Mouse (Mus musculus) C2C12 (cell line): ENCODE results near the gene Wscd2. TPM values are rescaled to one million over a fixed set of nuclear protein-coding genes. Genes with fewer than 3 reads are reported as not detected.

Experiments used
- H3K27me3 ChIP-seq: one replicate; pipeline ENCODE4 v1.6.1; 2011; ENCODE audit not compliant: control insufficient read depth, insufficient read depth, insufficient read length
- H3K36me3 ChIP-seq: one replicate; pipeline ENCODE4 v1.6.1; 2011; ENCODE audit not compliant: control insufficient read depth, insufficient read depth
- H3K4me3 ChIP-seq: one replicate; pipeline ENCODE4 v1.5.1; 2011; ENCODE audit warnings: mild to moderate bottlenecking, control low read depth; ENCODE audit not compliant: poor library complexity, insufficient read depth, severe bottlenecking
- H3K79me2 ChIP-seq: one replicate; pipeline ENCODE4 v1.6.1; 2011; ENCODE audit not compliant: control insufficient read depth, insufficient read depth
- H3K79me3 ChIP-seq: one replicate; pipeline ENCODE4 v1.6.1; 2011; ENCODE audit warnings: low read depth, control low read depth
- H3ac ChIP-seq: one replicate; pipeline ENCODE3; 2011; ENCODE audit warnings: low read depth; ENCODE audit not compliant: control insufficient read depth, insufficient read length
- CEBPB ChIP-seq: IDR thresholded peaks from one replicate; pipeline ENCODE4 v1.6.1; 2011; ENCODE audit warnings: low read depth, mild to moderate bottlenecking, control low read depth, moderate library complexity
- CTCF ChIP-seq: IDR thresholded peaks from one replicate; pipeline ENCODE4 v1.5.1; 2011; ENCODE audit not compliant: control insufficient read depth, insufficient read depth, insufficient read length
- FOSL1 ChIP-seq: IDR thresholded peaks from one replicate; pipeline ENCODE4 v1.8.0; 2011; ENCODE audit warnings: mild to moderate bottlenecking, low read length; ENCODE audit not compliant: poor library complexity, insufficient read depth, severe bottlenecking
- MAX ChIP-seq: IDR thresholded peaks from one replicate; pipeline ENCODE4 v1.6.1; 2011; ENCODE audit warnings: mild to moderate bottlenecking, control low read depth
- MYOD1 ChIP-seq: IDR thresholded peaks from one replicate; pipeline ENCODE4 v1.6.1; 2011; ENCODE audit warnings: low read depth; ENCODE audit not compliant: control insufficient read depth, insufficient read length
- MYOG ChIP-seq: IDR thresholded peaks from one replicate; pipeline ENCODE4 v1.6.1; 2011; ENCODE audit not compliant: control insufficient read depth, insufficient read length; ENCODE audit errors: extremely low read depth
- USF1 ChIP-seq: IDR thresholded peaks from one replicate; pipeline ENCODE4 v1.6.1; 2011; ENCODE audit warnings: low read depth, mild to moderate bottlenecking, control low read depth, moderate library complexity
- polyA plus RNA-seq: library from polyadenylated mRNA; unstranded; fragments of >200 nt; fragmentation: generic; extraction: Trizol; gene quantifications from one replicate; pipeline ENCODE4 v1.2.1, GENCODE M21; 2012; ENCODE audit warnings: missing spikeins

Gene Wscd2
- polyA plus RNA-seq, 1 experiment, result not detected

DNA sequence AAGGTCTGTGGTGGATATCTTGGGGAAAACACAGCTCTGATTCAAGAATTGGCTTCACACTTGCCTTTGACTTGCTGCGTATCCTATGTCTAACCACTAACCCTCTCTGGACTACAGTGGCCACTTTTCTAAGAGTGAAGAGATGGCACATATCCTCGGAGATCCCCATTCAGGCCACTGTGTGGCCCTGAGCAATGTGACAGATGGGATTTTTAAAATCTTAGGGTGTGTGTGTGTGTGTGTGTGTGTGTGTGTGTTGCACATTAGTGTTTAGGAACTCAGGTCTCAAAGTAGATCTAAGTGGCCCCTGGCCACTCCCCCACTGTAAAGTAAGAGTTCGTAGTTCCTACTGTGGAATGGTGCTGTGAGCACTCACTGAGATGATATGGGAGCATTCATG is 1.9 kb downstream of the Wscd2 start:
- H3K27me3 ChIP-seq, result peaks cover 82% of the 10 kb centered on the region
- H3ac ChIP-seq, result no peak overlapping the region
- H3K79me3 ChIP-seq, result no peaks in the 10 kb centered on the region
- no peak overlapping the region for H3K4me3 ChIP-seq
- TF ChIP-seq USF1 (no peak), CTCF (no peak), FOSL1 (no peak), MAX (no peak)
- no peaks in the 10 kb centered on the region for H3K36me3 ChIP-seq
- H3K79me2 ChIP-seq, result no peaks in the 10 kb centered on the region

DNA sequence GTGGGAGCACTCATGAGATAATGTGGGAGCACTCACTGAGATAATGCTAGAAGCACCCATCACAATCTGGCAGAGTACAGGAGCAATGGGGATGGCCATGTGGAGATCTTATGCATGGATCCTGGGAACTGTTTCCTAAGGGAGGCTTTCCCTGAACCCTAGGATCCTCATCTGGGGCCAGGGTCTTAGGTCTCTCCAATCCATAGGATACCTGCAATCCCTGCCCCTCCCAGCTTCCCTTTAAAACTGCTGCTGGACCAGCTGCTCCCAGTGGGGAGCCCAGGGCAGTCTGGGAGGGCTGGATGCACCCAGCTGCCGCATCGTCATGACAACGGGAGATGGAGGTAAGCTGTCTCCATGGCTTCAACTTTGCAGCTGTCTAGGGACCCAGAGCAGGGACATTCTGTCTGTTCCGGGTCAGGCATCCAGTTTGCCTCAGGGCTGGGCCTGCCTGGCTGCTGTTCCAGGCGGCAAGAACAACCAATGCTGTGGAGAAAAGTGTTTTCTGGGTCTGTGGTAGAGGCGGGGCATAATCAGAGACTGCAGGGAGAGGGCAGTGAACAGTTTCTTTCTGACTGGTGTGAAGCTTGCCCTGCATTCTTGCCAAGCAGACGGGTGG is 2.4 kb downstream of the Wscd2 start:
- Histone ChIP-seq H3K79me2 (no peaks in the 10 kb centered on the region), H3K4me3 (no peak overlapping the region), H3K79me3 (no peaks in the 10 kb centered on the region), H3K27me3 (peaks cover 84% of the 10 kb centered on the region), H3K36me3 (no peaks in the 10 kb centered on the region), H3ac (no peak overlapping the region)
- TF ChIP-seq USF1 (no peak), MAX (no peak), CTCF (no peak), FOSL1 (no peak), MYOD1 (no peak), CEBPB (no peak), MYOG (no peak)

- Histone ChIP-seq H3K27me3 (peaks cover 82% of the 10 kb centered on the region), H3ac (no peak overlapping the region), H3K36me3 (no peaks in the 10 kb centered on the region), H3K79me3 (no peaks in the 10 kb centered on the region), H3K79me2 (no peaks in the 10 kb centered on the region), H3K4me3 (no peak overlapping the region)
- no peak for TF ChIP-seq USF1
- TF ChIP-seq FOSL1, result no peak
- no peak for TF ChIP-seq MAX
- TF ChIP-seq CEBPB, result no peak
- TF ChIP-seq CTCF, result no peak
- no peak for TF ChIP-seq MYOG
- no peak for TF ChIP-seq MYOD1
Observed at GRCm38 (mm10) chr5:113493997-113494396, 3.9 kb downstream of the Wscd2 start.

DNA sequence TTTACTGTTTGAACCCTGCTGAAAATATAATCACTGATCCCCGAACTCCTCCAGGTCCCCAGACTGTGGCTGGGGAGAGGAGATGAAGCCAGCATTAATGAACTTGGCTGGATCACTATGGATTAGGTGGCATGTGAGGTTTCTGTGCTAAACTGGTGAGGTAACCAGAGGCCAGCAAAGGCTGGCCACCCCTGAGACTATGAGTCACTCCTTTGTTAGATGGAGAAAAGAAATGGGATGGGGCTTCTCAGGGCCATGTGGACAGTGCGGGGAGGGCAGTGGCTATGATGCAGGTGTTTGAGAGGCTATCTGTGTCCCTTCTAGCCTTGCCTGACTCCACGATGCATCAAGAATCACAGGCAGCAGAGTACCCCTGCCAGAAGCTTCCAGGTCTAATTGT is 6.8 kb downstream of the Wscd2 start:
- Histone ChIP-seq H3K79me2 (no peaks in the 10 kb centered on the region), H3K79me3 (no peaks in the 10 kb centered on the region), H3K27me3 (peaks cover 81% of the 10 kb centered on the region), H3ac (no peak overlapping the region), H3K36me3 (no peaks in the 10 kb centered on the region), H3K4me3 (no peak overlapping the region)
- no peak for TF ChIP-seq USF1
- TF ChIP-seq CTCF, result no peak
- TF ChIP-seq MYOD1, result no peak

GRCm38 (mm10) chr5:113499421-113499820 is 9.3 kb downstream of the Wscd2 start:
- TF ChIP-seq FOSL1 (no peak), USF1 (no peak), MYOD1 (no peak), CTCF (no peak), MYOG (no peak), CEBPB (no peak)
- Histone ChIP-seq H3K4me3 (no peak overlapping the region), H3K79me2 (no peaks in the 10 kb centered on the region), H3K36me3 (no peaks in the 10 kb centered on the region), H3K79me3 (no peaks in the 10 kb centered on the region), H3K27me3 (peaks cover 73% of the 10 kb centered on the region), H3ac (no peak overlapping the region)

- TF ChIP-seq CTCF (no peak), FOSL1 (no peak), USF1 (no peak), MYOG (no peak), MAX (no peak), CEBPB (no peak), MYOD1 (no peak)
- Histone ChIP-seq H3ac (no peak overlapping the region), H3K4me3 (no peak overlapping the region), H3K36me3 (no peaks in the 10 kb centered on the region), H3K79me3 (no peaks in the 10 kb centered on the region), H3K79me2 (no peaks in the 10 kb centered on the region), H3K27me3 (peaks cover 74% of the 10 kb centered on the region)
Observed at GRCm38 (mm10) chr5:113503276-113503675, 13.1 kb downstream of the Wscd2 start.
